ENCODE assay signal across 9 mouse cellular contexts in genomic region chr12:80584973-80585372, GRCm38 (mm10). TPM values are rescaled to one million over a fixed set of nuclear protein-coding genes. Genes with fewer than 3 reads are reported as not detected.
DNase-seq lines count a peak whose midpoint lies in the region; ATAC-seq and TF ChIP-seq lines count a peak whose summit lies in the region.
"Had no signal": no experiment of that assay in that cellular context is flagged by ENCODE, and none has a peak within 500 bp of the region (broad histone marks: within the 10 kb centered on the region; RNA-seq: fewer than 3 reads in every experiment).

No protein-coding gene starts in this region.

- no peaks in the 10 kb centered on the region for H3K4me1 ChIP-seq in embryonic fibroblast, embryonic 13.5 days (ENCODE audit: control insufficient read depth, insufficient read depth, low read length)

- TF ChIP-seq POLR2A in embryonic fibroblast, embryonic 13.5 days (IDR thresholded peaks at IDR 0.05; ENCODE audit: low read depth, low read length), result no peak

- no peak for ATAC-seq in erythroid progenitor cell, adult 5-6 weeks (replicated peaks; ENCODE audit: low FRiP score, poor library complexity, severe bottlenecking)

- H3K4me3 ChIP-seq in embryonic fibroblast, embryonic 13.5 days (ENCODE audit: insufficient read depth, low read length), result no peak overlapping the region
- H3K4me3 ChIP-seq: embryonic facial prominence, embryonic 13.5 days had no signal

- peak; percentile 48 for DNase-seq in adrenal gland, postnatal 10 days
- DNase-seq in adrenal gland, adult 8-10 months, result no peak
- peak; percentile 24 for DNase-seq in kidney, postnatal 14 days
- DNase-seq in kidney, adult 8-10 months, result no peak
- DNase-seq in 3134 (ENCODE audit: extremely low read depth, insufficient read length, low spot score), result peak; percentile 11
- no peak for DNase-seq in heart, adult 18-20 months

- no peak overlapping the region for H3K27ac ChIP-seq in embryonic fibroblast, embryonic 13.5 days (ENCODE audit: insufficient read depth, low read length)
- H3K27ac ChIP-seq: embryonic facial prominence, embryonic 13.5 days had no signal

- peak; percentile 66; the same call in 1 of the 2 replicates for TF ChIP-seq CTCF in embryonic fibroblast, embryonic 13.5 days (IDR thresholded peaks at IDR 0.05; ENCODE audit: borderline replicate concordance, insufficient read depth, low read length)

RNA-seq across cellular contexts. Expression of gene Slc39a9, which starts 58.7 kb away (rescaled TPM):
- total RNA-seq in adrenal gland, postnatal 10 days (2021), result 10 to 100 TPM; 33.8 to 38.6 TPM
- 10 to 100 TPM; 50.0 to 60.0 (median 55.6) TPM for total RNA-seq in adrenal gland, adult 8-10 months (2022)
- 31.6 and 32.1 TPM in 2 replicates for polyA plus RNA-seq in embryonic fibroblast, embryonic 13.5 days (2011; ENCODE audit: insufficient read length, low read depth, missing spikeins)
- total RNA-seq in erythroid progenitor cell, adult 5-6 weeks (2015; ENCODE audit: low replicate concordance), result 20.1 and 22.0 TPM in 2 replicates
- total RNA-seq in erythroid progenitor cell, adult 5-6 weeks (2017; ENCODE audit: low replicate concordance), result 11.2 and 20.5 TPM in 2 replicates
- total RNA-seq in heart, adult 18-20 months (2021), result 10 to 100 TPM; 15.3 to 18.3 TPM

RNA-seq across cellular contexts. Expression of gene Erh, which starts 59.2 kb away (rescaled TPM):
- total RNA-seq in adrenal gland, postnatal 10 days (2021), result 10 to 100 TPM; 57.2 to 68.1 TPM
- 10 to 100 TPM; 31.4 to 52.6 (median 43.5) TPM for total RNA-seq in adrenal gland, adult 8-10 months (2022)
- polyA plus RNA-seq in embryonic fibroblast, embryonic 13.5 days (2011; ENCODE audit: insufficient read length, low read depth, missing spikeins), result 50.3 and 89.4 TPM in 2 replicates
- total RNA-seq in erythroid progenitor cell, adult 5-6 weeks (2015; ENCODE audit: low replicate concordance), result 23.9 and 28.1 TPM in 2 replicates
- total RNA-seq in erythroid progenitor cell, adult 5-6 weeks (2017; ENCODE audit: low replicate concordance), result 4.9 and 23.4 TPM in 2 replicates
- 10 to 100 TPM; 25.2 to 26.9 TPM for total RNA-seq in heart, adult 18-20 months (2021)

Comparison
In these comparisons a context has a peak if more than half of its experiments do, and no peak if none do; other contexts are left out.
1. DNase-seq: peak in adrenal gland, postnatal 10 days (single experiment), kidney, postnatal 14 days (single experiment) and 3134 (single experiment); none in adrenal gland, adult 8-10 months (single experiment), kidney, adult 8-10 months (0 of 2) and heart, adult 18-20 months (0 of 2).